Mouse (Mus musculus): ENCODE measurements around the gene Ms4a5.
"Not testable (repeated sequence)": the region's sequence is repeated elsewhere in the genome, so short reads cannot be mapped to it uniquely, and the experiment has no call there.

Gene Ms4a5

DNA sequence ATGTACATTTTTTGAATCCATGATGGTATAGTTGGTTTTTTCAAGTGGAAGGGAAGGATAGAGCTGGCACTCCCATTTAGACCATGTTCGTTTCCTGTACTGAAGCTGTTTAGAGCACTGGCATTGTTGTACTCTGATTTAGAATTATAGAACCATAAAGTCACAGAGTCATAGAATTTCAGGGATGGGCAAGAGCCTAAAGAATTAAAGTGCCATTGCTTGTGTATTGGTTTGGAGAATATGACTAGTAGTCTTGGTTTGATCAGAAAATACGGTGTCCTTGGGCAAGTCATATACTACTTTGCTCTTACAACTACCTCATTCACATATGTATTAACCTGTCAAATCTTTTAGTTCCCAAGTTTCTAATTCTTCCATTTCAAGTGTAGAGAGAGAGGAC, at the start of gene Ms4a5:
Gene Ms4a5 (minus strand): TSS at position 101 of the 400 bp plus-strand sequence.
- no peak for DNase-seq (ENCODE audit: low read depth)

- DNase-seq (ENCODE audit: low read depth) = no peak
These were observed 37.5 kb upstream of the Ms4a5 start for GRCm38 (mm10) chr19:11321123-11321522.

DNA sequence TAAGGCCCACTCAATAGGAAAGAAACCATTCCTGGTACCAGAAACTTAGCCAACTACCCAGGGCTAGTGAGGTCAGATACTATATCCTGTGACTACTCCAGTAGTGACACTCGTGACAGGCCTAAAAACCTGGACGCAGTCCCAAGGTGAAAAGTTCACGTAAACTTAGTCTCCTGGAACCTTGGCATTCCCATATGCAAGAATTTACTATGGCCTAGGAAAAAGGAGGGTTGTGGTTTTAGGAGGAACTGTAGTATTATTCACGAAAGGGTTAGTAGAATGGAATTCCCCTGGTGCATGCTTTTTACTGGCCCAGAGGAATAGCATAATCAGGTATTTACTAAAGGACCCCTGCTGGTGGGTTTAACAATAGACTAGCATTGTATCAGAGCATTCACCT, 33.1 kb upstream of the Ms4a5 start:
- DNase-seq (ENCODE audit: low read depth) = no peak

- DNase-seq (ENCODE audit: low read depth) = no peak
These were observed 30.7 kb upstream of the Ms4a5 start, which contains the start of gene Ms4a14 for GRCm38 (mm10) chr19:11314354-11314753. Gene Ms4a14, minus strand, starts transcription at chr19:11314454.

DNA sequence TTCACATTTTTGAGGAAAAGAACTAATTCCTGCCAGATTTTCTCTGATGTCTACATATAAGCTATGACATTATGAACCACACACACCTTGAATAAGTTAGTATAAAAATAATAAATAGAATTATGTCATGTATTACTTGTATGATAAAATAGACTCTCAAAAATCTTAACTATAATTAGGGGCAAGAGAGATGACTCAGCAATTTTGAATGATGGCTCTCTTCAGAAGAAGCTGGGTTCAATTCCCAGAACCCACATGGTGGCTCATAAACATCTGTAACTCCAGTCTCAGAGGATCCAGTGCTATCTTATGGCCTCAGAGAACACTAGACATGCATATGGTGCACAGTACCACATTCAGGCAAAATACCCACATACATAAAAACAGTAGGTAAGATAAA, 25.2 kb upstream of the Ms4a5 start:
- DNase-seq (ENCODE audit: low read depth) = no peak

GRCm38 (mm10) chr19:11299529-11299928, 15.9 kb upstream of the Ms4a5 start:
- not testable (repeated sequence) for DNase-seq (ENCODE audit: low read depth)

- no peak for DNase-seq (ENCODE audit: low read depth)
These were observed 15.3 kb upstream of the Ms4a5 start for GRCm38 (mm10) chr19:11298939-11299338.

DNA sequence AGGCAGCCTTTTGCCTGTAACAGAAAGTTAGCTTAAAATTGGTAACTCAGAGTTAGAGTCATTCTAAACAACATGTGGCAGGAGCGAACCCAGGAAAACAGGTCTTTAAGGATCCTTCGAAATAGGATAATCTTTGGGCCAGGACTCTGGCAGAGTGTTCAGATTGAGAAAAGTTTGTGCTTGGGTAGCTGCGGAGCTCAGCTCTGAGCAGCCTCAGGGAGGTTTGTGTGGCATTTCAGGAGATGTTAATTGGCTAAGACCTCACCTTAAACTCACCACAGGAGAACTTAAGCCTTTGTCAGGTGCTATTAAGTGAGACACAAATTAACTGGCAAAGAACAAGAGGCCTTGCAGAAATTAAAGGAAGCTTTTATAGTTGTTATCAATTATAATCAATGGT, 9.9 kb upstream of the Ms4a5 start:
- not testable (repeated sequence) for DNase-seq (ENCODE audit: low read depth)

GRCm38 (mm10) chr19:11292990-11293389, 9.3 kb upstream of the Ms4a5 start:
- peak; percentile 12 for DNase-seq (ENCODE audit: low read depth)

- DNase-seq (ENCODE audit: low read depth) = no peak
These were observed 3.5 kb downstream of the Ms4a5 start for GRCm38 (mm10) chr19:11280223-11280622.

GRCm38 (mm10) chr19:11276431-11276830, 7.2 kb downstream of the Ms4a5 start:
- no peak for DNase-seq (ENCODE audit: low read depth)

DNA sequence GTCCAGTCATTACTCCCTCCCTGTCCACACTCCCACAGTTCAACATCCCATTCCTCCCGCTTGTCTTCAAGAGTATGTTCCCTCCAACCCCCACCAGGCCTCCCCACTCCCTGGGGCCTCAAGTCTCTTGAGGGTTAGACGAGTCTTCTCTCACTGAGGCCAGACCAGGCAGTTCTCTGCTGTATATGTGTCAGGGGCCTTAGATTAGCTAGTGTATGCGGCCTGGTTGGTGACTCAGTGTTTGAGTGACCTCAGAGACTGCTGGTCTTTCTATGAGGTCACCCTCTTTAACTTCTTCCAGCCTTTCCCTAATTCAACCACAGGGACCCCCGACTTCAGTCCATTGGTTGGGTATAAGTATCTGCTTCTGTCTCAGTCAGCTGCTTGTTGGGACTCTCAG, 16.7 kb downstream of the Ms4a5 start:
- no peak for DNase-seq (ENCODE audit: low read depth)

DNA sequence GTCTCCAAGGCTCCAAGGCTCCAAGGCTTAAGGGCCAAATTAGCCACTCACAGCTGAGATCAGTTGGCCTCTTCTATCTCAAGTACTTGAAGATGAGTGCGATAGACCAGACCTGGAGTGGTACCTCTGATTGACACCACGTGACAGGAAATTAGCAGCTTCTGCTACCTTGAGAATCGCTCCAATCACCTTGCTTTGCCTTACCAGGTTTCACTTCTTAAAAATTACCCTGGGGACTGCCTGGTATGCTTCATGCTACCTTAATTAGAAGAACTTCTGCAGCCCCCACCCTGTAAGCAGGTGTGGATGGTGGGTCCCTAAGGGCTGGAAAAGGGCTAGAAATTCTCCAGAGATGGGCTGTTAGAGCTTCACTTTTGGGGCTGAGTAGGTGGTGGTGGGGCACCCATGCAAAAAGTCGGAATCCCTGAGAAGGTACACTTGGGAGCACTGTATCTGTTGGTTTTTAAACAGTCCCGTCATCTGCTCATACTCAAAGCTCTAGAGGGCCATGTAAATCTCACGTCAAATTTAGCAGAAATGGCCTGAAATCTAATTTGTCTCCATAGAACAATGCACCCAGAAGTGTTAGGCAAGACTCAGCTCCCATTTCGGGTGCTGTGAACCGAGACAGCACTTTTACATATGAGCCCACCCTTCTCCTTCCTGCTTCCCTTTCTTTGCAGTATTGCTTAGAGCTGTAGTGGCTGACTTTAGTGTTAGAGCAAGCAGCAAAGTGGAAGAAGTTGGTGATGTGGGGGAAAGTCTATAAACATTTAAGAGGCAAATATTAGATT, 17.4 kb downstream of the Ms4a5 start, which contains the start of gene Ms4a1:
Gene Ms4a1 (minus strand): TSS at position 190 of the 794 bp plus-strand sequence.
- DNase-seq (ENCODE audit: low read depth) = no peak

- no peak for DNase-seq (ENCODE audit: low read depth)
These were observed 19.0 kb downstream of the Ms4a5 start for GRCm38 (mm10) chr19:11264602-11265185.

GRCm38 (mm10) chr19:11263549-11263948, 20.1 kb downstream of the Ms4a5 start:
- no peak for DNase-seq (ENCODE audit: low read depth)

DNA sequence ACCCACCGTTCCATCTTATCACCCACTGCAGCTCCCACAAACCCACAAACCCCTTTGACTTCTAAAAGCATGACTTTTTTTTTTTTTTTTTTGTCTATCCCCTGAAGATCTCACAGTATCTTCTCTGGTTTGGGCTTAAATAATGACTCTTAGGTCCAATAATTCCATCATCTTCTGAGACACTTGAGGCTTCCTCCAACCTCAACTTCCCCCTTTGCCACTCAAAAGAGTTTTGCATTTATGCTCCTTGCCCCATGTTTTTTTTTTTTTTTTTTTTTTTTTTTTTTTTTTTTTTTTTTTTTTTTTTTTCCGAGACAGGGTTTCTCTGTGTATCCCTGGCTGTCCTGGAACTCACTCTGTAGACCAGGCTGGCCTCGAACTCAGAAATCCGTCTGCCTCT, 20.7 kb downstream of the Ms4a5 start:
- DNase-seq (ENCODE audit: low read depth) = not testable (repeated sequence)

GRCm38 (mm10) chr19:11261522-11261921, 22.2 kb downstream of the Ms4a5 start:
- no peak for DNase-seq (ENCODE audit: low read depth)

GRCm38 (mm10) chr19:11244230-11244629, 39.4 kb downstream of the Ms4a5 start:
- DNase-seq (ENCODE audit: low read depth) = peak; percentile 17

GRCm38 (mm10) chr19:11242560-11242959, 41.1 kb downstream of the Ms4a5 start:
- DNase-seq (ENCODE audit: low read depth) = no peak

DNA sequence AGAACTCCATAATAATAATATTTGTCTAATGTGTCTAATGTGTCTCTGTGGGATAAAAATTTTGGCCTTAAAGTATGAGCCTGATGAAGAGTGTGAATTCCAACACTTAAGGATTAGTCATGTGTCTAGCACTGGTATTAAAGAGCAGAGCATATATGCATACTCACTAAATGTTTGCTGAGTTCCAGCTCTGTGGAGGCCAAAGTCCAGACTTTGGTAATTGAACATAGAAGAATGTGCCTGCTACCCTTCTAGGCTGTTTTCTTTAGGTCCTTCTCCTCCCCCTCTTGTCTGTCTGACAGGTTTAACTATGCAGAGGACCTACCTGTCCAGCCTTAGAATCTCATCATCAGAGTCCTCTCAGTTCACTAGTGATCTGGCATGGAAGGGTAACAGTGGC, 47.9 kb downstream of the Ms4a5 start:
- no peak for DNase-seq (ENCODE audit: low read depth)

GRCm38 (mm10) chr19:11234921-11235735, 48.5 kb downstream of the Ms4a5 start:
- DNase-seq (ENCODE audit: low read depth) = no peak

- DNase-seq (ENCODE audit: low read depth) = no peak
These were observed 49.4 kb downstream of the Ms4a5 start for GRCm38 (mm10) chr19:11234244-11234643.

DNA sequence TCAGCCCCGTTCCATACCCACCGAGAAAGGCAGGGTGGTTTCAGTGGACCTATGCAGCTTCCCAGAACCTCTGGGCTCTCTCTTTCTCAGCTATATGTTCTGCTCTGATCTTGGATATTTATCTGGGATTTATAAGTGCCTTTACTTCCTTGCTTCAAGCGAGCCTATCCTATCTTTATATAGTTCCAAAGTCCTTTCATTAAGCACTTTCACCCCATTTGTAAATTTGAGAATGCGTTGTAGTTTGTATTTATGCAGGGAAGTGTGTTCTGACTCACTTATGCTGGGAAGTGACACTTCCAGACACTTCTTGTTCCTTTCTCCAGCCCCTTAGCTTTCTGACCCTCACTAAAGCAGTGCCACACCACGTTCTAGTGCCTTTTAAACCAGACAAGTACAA, 51.3 kb downstream of the Ms4a5 start, which contains the start of gene Ms4a12:
Gene Ms4a12 (minus strand): TSS at position 101 of the 400 bp plus-strand sequence.
- no peak for DNase-seq (ENCODE audit: low read depth)

Measured in c-Kit-positive CD71-negative TER-119-negative erythroid progenitor cells, embryonic 14.5 days (primary cell).